Mouse (Mus musculus) skeletal muscle tissue, adult 2 months (tissue): ENCODE data around the gene Abcb1b.
A peak's percentile ranks its signal among the peaks of the same experiment; 100 is the strongest.
"Not testable (repeated sequence)": the region's sequence is repeated elsewhere in the genome, so short reads cannot be mapped to it uniquely, and the experiment has no call there.

ENCODE experiments used
- DNase-seq: peaks from one replicate; pipeline ENCODE4 v3.0.0-alpha.2; 2012; ENCODE audit warnings: low read depth, low spot score

Gene Abcb1b

DNA sequence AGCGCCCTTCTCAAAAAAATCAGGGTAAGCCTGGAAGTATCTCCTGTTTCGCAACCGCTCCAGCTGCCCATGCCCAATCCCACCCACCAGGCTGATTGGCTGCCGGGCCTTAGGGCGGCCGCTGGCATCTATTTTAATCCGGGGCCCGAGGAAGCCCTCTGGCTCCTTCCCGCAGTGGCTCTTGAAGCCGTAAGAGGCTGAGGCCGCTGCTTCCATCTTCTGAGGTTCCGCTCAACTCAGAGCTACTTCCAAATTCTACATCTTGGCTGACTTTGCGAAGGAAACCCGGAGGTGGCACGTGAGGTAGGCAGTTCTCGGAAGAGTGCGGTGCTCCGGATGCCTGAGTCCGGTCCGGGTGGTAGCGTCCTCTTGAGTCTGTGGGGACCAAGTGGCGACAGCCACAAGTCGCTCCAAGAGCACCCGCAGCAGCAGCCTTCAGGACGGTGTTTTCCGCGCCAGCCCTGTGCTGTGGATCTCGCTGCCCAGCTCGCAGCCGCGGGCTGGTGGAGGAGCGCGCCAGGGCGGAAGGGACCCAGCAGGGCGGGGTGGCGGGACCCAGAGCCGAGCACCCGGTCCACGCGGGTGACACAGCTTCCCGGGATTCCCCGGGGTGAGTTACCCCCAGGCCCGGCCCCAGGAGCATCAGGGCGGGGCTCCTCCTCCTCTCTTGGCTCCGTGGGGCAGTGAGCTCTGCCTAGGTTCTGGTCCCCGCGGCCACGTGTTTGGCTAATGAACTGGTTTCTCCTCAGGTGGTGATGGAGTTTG, at the start of gene Abcb1b:
Abcb1b (plus strand) TSS at position 161 of the 765 bp plus-strand sequence.
- DNase-seq = peak; percentile 72

DNA sequence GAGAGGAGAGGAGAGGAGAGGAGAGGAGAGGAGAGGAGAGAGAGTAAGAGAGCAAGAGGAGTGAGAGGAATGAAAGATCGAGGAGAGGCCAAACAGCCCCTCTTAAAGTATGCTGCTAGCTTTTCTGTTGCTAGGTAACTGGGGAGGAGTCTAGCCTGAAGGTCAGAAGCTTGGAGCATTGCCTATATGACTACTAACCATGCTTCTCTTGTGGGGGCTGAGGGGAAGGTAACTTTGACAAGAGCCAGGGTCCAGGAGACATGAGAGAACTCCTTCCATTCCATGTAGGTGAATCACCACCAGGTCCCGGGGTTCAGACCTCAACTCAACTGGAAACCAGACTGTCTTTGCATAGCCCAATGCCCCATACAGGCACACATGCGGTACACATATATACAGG, 25.1 kb upstream of the Abcb1b start:
- DNase-seq = no peak

- no peak for DNase-seq
These were observed 19.6 kb upstream of the Abcb1b start for GRCm38 (mm10) chr5:8778311-8778710.

DNA sequence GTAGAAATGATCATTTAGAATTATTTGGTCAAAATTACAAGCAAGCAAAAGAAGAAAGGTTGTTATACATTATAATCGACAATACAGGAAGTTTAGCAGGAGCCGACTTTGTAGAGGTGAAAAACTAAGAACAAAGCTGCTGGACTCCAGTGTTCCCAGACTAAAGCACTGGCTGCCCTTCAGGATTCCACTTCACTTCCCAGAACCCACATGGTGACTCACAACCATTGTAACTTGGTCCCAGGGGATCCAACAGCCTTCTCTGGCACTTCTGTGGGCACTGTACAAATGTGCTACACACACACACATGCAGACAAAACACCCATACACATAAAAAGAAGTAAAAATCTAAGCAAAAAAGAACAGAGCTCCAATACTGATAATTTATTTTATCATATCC, 19.2 kb upstream of the Abcb1b start:
- no peak for DNase-seq

DNA sequence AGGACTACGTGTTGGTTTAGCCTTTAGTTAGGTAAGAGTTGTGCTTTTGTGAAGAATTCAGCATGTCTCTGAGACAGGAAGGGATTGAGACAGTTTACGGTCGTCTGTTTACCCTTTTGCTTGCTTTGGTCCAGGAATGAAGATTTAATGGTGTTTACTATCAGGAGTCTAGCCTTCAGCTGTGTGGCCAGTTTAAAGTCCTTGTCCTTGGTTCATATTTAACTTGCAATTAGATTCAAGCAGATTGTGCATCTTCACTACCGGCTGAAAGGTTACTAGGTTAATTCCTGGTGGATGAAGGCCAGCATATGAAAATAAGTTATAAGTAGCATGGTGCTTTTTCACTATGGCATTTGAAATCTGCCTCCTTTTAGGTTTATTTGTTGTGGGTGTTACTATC, 5.7 kb upstream of the Abcb1b start:
- no peak for DNase-seq

- DNase-seq = no peak
These were observed 787 bp downstream of the Abcb1b start for GRCm38 (mm10) chr5:8798752-8799115.

DNA sequence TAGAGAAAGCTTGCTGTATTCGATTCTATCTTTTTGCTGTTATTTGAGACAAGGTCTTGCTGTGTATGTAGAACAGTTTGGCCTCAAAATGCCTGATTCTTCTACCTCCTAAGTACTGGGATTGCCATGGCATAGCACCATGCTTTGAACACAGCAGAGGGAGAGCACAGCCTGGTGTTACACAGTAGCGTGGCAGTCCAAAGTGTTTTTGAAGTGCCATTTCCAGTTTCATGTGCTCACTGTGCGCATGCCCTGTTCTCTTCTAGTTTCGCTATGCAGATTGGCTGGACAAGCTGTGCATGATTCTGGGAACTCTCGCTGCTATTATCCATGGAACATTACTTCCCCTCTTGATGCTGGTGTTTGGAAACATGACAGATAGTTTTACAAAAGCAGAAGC, 7.8 kb downstream of the Abcb1b start:
- DNase-seq = peak; percentile 20

DNA sequence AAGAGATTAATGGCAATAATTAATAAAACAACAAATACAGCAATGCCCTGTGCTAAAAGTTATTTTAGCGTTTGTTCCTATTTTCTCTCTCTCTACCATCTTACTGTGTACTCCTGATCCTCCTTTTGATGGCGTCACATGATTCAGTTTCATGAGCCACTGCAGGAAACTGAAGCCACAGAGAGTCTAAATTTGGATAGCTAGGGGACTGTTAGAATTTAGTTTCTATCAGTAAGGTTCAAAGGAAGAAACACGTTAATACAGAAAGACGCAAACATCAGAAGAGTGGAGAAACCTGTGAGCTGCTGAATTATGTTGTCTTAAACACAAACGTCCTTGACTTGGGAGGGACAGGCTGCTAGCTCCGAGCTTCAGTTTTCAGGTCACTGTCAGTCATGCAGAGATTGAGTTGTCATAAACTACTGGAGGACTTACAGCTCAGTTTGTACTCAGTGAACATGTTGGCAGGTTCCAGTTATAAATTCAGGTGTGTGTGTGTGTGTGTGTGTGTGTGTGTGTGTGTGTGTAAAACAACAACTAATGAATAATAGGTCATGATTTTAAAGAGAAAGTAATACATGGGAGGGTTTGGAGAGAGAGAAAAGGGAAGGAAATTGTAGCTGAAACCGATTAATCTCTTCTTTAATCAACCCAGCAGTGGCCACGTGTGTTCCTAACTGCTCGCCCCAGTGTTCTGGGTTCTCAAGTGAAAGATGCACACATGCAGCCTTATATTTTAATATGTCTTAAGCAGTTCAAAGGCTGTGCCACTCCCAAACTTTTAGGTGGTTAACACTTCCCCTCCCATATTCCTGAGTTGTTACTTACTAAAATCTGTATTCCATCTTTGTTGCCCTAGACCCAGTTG, 9.4 kb downstream of the Abcb1b start:
- no peak for DNase-seq

DNA sequence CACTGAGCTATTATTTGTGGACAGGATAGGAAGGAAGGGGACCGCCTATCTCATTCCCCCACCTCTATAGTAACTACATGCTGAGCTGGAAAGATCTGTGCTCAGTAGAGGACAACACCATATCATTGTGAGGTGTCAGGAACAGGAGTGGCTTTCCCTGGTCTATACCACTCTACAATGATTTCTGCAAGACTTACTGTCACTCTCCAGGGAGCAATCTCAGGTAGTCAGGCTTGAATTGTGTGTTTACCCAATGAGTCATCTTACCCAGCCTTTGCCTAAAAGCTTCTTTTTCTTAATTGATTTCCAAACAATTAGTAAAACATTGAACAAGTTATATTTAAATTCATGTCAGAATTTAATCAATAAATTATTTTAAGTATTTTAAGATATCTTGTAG, 15.9 kb downstream of the Abcb1b start:
- no peak for DNase-seq

GRCm38 (mm10) chr5:8819635-8820591, 22.0 kb downstream of the Abcb1b start:
- no peak for DNase-seq

DNA sequence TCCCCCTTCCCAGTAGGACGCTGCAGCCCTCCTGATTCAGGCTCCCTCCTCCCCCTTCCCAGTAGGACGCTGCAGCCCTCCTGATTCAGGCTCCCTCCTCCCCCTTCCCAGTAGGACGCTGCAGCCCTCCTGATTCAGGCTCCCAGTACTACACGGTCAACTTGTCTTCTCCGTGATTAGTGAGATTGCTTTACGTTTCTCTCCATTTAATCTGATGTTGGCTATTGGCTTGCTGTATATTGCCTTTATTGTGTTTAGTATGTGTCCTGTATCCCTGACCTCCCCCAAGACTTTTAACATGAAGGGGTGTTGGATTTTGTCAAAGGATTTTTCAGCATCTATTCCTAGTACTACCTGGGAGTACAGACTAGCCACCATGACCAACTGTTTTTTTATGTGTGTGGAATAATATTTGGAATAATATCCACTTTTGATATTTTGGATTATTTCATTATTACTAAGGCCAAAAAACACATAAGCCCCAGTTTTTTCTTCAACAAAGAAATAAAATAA, 22.7 kb downstream of the Abcb1b start:
- DNase-seq = not testable (repeated sequence)

- DNase-seq = no peak
These were observed 40.9 kb downstream of the Abcb1b start for GRCm38 (mm10) chr5:8838661-8839438.

DNA sequence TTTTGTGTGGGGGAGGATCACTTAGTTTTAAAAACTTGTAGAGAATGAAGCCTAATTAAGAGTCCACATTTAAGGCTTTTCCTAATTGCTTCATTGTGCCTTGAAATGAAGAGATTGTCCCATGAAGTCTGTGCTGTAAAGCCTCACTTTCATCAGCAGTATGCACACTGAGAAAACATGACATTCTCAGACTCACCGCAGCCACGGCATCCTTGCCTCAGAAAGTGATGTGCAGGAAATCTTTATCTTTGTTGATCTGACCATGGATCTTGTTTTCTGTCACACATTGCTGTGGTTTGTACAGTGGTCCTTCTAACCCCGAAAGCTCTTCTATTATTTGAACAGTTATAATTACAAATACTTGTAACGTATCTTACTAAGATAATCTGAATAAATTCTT, 41.7 kb downstream of the Abcb1b start:
- no peak for DNase-seq

DNA sequence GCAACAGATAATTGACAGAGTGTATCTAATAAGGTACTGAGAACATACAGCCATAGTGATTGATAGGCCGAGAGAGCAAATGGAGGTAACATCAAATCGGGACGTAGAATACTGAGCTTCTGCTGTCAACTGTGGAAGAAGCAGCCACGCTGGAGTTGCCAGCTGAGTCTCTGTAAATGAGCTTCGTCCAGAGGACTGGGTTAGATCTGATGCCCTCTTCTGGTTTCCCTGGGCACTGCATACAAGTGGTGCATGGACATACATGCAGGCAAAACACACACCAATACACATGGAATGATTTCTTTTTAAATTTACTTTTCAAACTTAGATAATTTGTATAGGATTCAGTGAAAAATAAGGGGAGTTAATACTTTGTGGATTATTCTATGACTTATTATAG, 42.9 kb downstream of the Abcb1b start:
- DNase-seq = no peak

GRCm38 (mm10) chr5:8842815-8843214, 44.9 kb downstream of the Abcb1b start:
- no peak for DNase-seq

- not testable (repeated sequence) for DNase-seq
These were observed 50.9 kb downstream of the Abcb1b start for GRCm38 (mm10) chr5:8848607-8849575.

DNA sequence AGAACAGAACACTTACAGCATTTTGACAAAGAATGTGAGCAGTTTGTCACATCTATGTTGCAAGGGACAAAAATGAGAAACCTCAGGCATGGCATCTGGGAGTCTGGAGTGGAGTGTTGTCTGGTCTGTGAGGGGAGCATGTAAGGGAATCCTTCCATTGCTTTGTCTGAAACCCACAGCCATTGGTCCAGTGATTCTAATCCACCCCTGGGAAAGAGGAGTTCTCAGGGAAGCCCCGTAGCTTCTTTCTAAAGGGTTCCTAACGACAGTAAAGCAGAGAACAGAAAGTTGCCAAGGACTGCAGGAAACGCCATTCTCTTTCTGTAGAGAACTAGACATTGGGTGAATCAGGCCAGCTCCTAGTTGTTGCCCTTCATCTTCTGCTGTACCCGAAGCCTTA, 52.9 kb downstream of the Abcb1b start:
- no peak for DNase-seq

DNA sequence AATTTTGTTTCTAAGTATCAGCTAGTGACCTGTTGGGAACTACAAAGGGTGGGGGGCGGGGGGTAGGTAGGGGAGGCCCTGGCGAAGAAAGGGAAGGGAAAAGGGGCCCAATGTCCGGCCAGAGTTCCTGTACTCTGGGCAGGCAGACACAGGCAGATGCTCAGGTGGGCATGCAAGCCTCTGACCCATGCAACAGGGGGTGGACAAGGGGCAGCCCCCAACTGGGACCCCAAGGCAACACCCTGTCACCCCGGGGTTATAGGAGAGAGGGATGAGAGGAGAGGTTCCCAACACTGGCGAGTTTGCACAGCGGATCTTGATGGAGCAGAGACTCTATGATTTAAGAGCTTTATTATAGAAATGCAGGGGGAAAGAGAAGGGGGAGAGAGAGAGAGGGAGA, 59.3 kb downstream of the Abcb1b start:
- DNase-seq = no peak

DNA sequence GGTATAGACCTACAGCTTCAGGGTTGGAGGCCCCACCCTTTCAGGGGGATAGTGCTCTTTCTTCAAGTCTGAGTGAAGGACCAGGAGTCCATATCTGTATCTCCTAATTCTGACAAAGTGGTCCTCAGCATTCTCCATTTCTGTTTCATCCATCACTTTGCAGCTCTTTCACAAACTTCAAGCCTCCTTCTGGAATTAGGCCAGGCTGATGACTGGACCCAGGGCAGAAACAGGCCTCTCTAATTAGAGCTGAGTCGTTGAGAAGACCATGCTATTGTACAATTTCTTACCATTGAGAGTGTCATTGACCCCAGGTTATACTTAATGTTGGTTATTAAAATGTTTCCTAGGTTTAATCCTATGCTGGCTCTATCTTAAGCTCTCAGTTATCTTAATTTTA, 63.9 kb downstream of the Abcb1b start:
- no peak for DNase-seq
